Mouse (Mus musculus) small intestine, adult 2 months (tissue): ENCODE results near the gene Usp24.

Source experiments
- CTCF ChIP-seq: fragments of 200-500 bp; IDR thresholded peaks from 2 replicates; pipeline ENCODE4 v1.5.1; 2012; ENCODE audit warnings: low read depth, mild to moderate bottlenecking, control low read depth, inconsistent platforms, low read length, moderate library complexity, mixed read lengths; ENCODE audit not compliant: insufficient replicate concordance, insufficient read length; ENCODE audit errors: extremely low read depth
- POLR2A ChIP-seq: fragments of 200-500 bp; IDR thresholded peaks from 2 replicates; pipeline ENCODE4 v1.6.1; 2012; ENCODE audit warnings: low read depth, mild to moderate bottlenecking, control low read depth, inconsistent platforms, low read length, moderate library complexity

- TF ChIP-seq POLR2A, result no peak
- TF ChIP-seq CTCF, result no peak
These were observed 59.8 kb downstream of the Usp24 start for GRCm38 (mm10) chr4:106375857-106376256.
